Mouse (Mus musculus) T-helper 1 cell (primary cell): ENCODE data around the gene D5Ertd579e.

Source experiments
- in situ Hi-C: fragments of 300-600 bp; cut with MboI, MseI; formaldehyde crosslinking; loops from one replicate; pipeline ENCODE4 v1.15.1; 2025; ENCODE audit warnings: high pct_unique_total_duplicates

D5Ertd579e gene

GRCm38 (mm10) chr5:36553056-36553606, 142.7 kb downstream of the D5Ertd579e start:
- in situ Hi-C loops: no loop called here

GRCm38 (mm10) chr5:36552391-36552790, 143.4 kb downstream of the D5Ertd579e start:
- in situ Hi-C loops: no loop called here
